Mouse (Mus musculus) embryonic facial prominence, embryonic 15.5 days (tissue): ENCODE measurements around the gene Tmem185b. TPM values are rescaled to one million over a fixed set of nuclear protein-coding genes. Genes with fewer than 3 reads are reported as not detected.
A peak's percentile ranks its signal among the peaks of the same experiment; 100 is the strongest.

Experiments
- ATAC-seq: fragments of 200-750 bp; cut with Nextera tagmentation; 2 replicates; pipeline ENCODE4 v1.8.0; 2017; ENCODE audit warnings: low read depth, moderate TSS enrichment; ENCODE audit not compliant: insufficient number of reproducible peaks, low FRiP score, low TSS enrichment
- H3K27ac ChIP-seq: fragments of 300-500 bp; sonication (generic); replicated peaks from 2 replicates; pipeline ENCODE4 v1.5.1; 2015; ENCODE audit warnings: mild to moderate bottlenecking, inconsistent platforms
- H3K27me3 ChIP-seq: fragments of 300-500 bp; sonication (generic); 2 replicates; pipeline ENCODE4 v1.6.1; 2015; ENCODE audit warnings: inconsistent platforms
- H3K36me3 ChIP-seq: fragments of 300-500 bp; sonication (generic); 2 replicates; pipeline ENCODE4 v1.6.1; 2015; ENCODE audit warnings: mild to moderate bottlenecking, inconsistent platforms
- H3K4me1 ChIP-seq: fragments of 300-500 bp; sonication (generic); 2 replicates; pipeline ENCODE4 v1.6.1; 2015; ENCODE audit warnings: inconsistent platforms
- H3K4me2 ChIP-seq: fragments of 300-500 bp; sonication (generic); replicated peaks from 2 replicates; pipeline ENCODE4 v1.6.1; 2015; ENCODE audit warnings: mild to moderate bottlenecking, inconsistent platforms
- H3K4me3 ChIP-seq: fragments of 300-500 bp; sonication (generic); replicated peaks from 2 replicates; pipeline ENCODE4 v1.5.1; 2015; ENCODE audit warnings: mild to moderate bottlenecking, inconsistent platforms
- H3K9ac ChIP-seq: fragments of 300-500 bp; sonication (generic); 2 replicates; pipeline ENCODE4 v1.6.1; 2015; ENCODE audit warnings: inconsistent platforms
- H3K9me3 ChIP-seq: fragments of 300-500 bp; sonication (generic); replicated peaks from 2 replicates; pipeline ENCODE4 v1.6.1; 2016; ENCODE audit warnings: inconsistent platforms
- WGBS: fragments of 180-500 bp; shearing (Covaris S2); methylation state at CpG from one replicate; pipeline ENCODE4 v1.1.7; 2015; 5-methylcytosine and 5-hydroxymethylcytosine counted together
- polyA plus RNA-seq: library from polyadenylated mRNA; unstranded; fragments of >200 nt; fragmentation: Nextera tagmentation; extraction: Ambion mirVana; gene quantifications from 2 replicates; pipeline ENCODE4 v1.2.1, GENCODE M21; 2015

Gene Tmem185b
- polyA plus RNA-seq, 1 experiment from 2014 or later, result 23.5 TPM

GRCm38 (mm10) chr1:119521681-119522080, 4.3 kb upstream of the Tmem185b start:
- 72% methylated on average over 7 of the region's 7 CpGs for WGBS
- Histone ChIP-seq H3K27me3 (no peaks in the 10 kb centered on the region), H3K4me1 (peaks cover 18% of the 10 kb centered on the region), H3K9me3 (no peaks in the 10 kb centered on the region), H3K9ac (no peak overlapping the region), H3K4me2 (no peak overlapping the region), H3K36me3 (no peaks in the 10 kb centered on the region), H3K27ac (no peak overlapping the region), H3K4me3 (no peak overlapping the region)
- no peak for ATAC-seq

GRCm38 (mm10) chr1:119522726-119523125, 3.2 kb upstream of the Tmem185b start:
- Histone ChIP-seq H3K4me2 (no peak overlapping the region), H3K9ac (no peak overlapping the region), H3K36me3 (peaks cover 9% of the 10 kb centered on the region), H3K4me3 (no peak overlapping the region), H3K9me3 (no peaks in the 10 kb centered on the region), H3K27ac (no peak overlapping the region), H3K27me3 (no peaks in the 10 kb centered on the region), H3K4me1 (peaks cover 22% of the 10 kb centered on the region)
- no peak for ATAC-seq
- WGBS, result 84% methylated on average over 4 of the region's 4 CpGs

- no peak overlapping the region for H3K4me3 ChIP-seq
- peaks cover 14% of the 10 kb centered on the region for H3K36me3 ChIP-seq
- H3K9ac ChIP-seq, result no peak overlapping the region
- H3K4me2 ChIP-seq, result no peak overlapping the region
- no peaks in the 10 kb centered on the region for H3K9me3 ChIP-seq
- ATAC-seq, result no peak
- no peak overlapping the region for H3K27ac ChIP-seq
- H3K27me3 ChIP-seq, result no peaks in the 10 kb centered on the region
- peaks cover 22% of the 10 kb centered on the region for H3K4me1 ChIP-seq
- WGBS, result 87% methylated on average over 7 of the region's 7 CpGs
Measured at GRCm38 (mm10) chr1:119523369-119523768, 2.6 kb upstream of the Tmem185b start.

- Histone ChIP-seq H3K4me2 (no peak overlapping the region), H3K27me3 (no peaks in the 10 kb centered on the region), H3K4me3 (no peak overlapping the region), H3K9me3 (no peaks in the 10 kb centered on the region), H3K9ac (no peak overlapping the region), H3K4me1 (peaks cover 22% of the 10 kb centered on the region), H3K36me3 (peaks cover 19% of the 10 kb centered on the region), H3K27ac (no peak overlapping the region)
- 80% methylated on average over 7 of the region's 7 CpGs for WGBS
- no peak for ATAC-seq
Measured at GRCm38 (mm10) chr1:119523826-119524225, 2.1 kb upstream of the Tmem185b start.

- no peak for ATAC-seq
- no peak overlapping the region for H3K9ac ChIP-seq
- peak overlapping the region; percentile 65 for H3K4me3 ChIP-seq
- 13% methylated on average over 5 of the region's 5 CpGs for WGBS
- peaks cover 28% of the 10 kb centered on the region for H3K36me3 ChIP-seq
- peaks cover 22% of the 10 kb centered on the region for H3K4me1 ChIP-seq
- no peaks in the 10 kb centered on the region for H3K9me3 ChIP-seq
- no peaks in the 10 kb centered on the region for H3K27me3 ChIP-seq
- H3K27ac ChIP-seq, result peak overlapping the region; percentile 4; the same call in 1 of the 2 replicates
- peak overlapping the region; percentile 88 for H3K4me2 ChIP-seq
Measured at GRCm38 (mm10) chr1:119525004-119525444, 936 bp upstream of the Tmem185b start.

- Histone ChIP-seq H3K4me3 (no peak overlapping the region), H3K9ac (no peak overlapping the region), H3K4me1 (peaks cover 12% of the 10 kb centered on the region), H3K27ac (no peak overlapping the region), H3K9me3 (no peaks in the 10 kb centered on the region), H3K4me2 (no peak overlapping the region), H3K36me3 (peaks cover 28% of the 10 kb centered on the region), H3K27me3 (no peaks in the 10 kb centered on the region)
- ATAC-seq, result no peak
- 89% methylated on average over 13 of the region's 13 CpGs for WGBS
Measured at GRCm38 (mm10) chr1:119530941-119531340, 5.0 kb downstream of the Tmem185b start.

GRCm38 (mm10) chr1:119532165-119532564, 6.2 kb downstream of the Tmem185b start:
- Histone ChIP-seq H3K4me3 (no peak overlapping the region), H3K9ac (no peak overlapping the region), H3K27ac (no peak overlapping the region), H3K27me3 (no peaks in the 10 kb centered on the region), H3K9me3 (no peaks in the 10 kb centered on the region), H3K36me3 (peaks cover 25% of the 10 kb centered on the region), H3K4me1 (no peaks in the 10 kb centered on the region), H3K4me2 (no peak overlapping the region)
- no peak for ATAC-seq
- 88% methylated on average over 6 of the region's 6 CpGs for WGBS

- H3K36me3 ChIP-seq, result peaks cover 15% of the 10 kb centered on the region
- ATAC-seq, result no peak
- WGBS, result 81% methylated on average over 18 of the region's 18 CpGs
- no peak overlapping the region for H3K4me3 ChIP-seq
- no peak overlapping the region for H3K27ac ChIP-seq
- no peaks in the 10 kb centered on the region for H3K27me3 ChIP-seq
- no peak overlapping the region for H3K9ac ChIP-seq
- H3K4me2 ChIP-seq, result no peak overlapping the region
- H3K9me3 ChIP-seq, result no peaks in the 10 kb centered on the region
- no peaks in the 10 kb centered on the region for H3K4me1 ChIP-seq
Measured at GRCm38 (mm10) chr1:119533093-119533805, 7.3 kb downstream of the Tmem185b start.

- H3K4me2 ChIP-seq, result no peak overlapping the region
- 88% methylated on average over 5 of the region's 5 CpGs for WGBS
- H3K4me3 ChIP-seq, result no peak overlapping the region
- no peaks in the 10 kb centered on the region for H3K9me3 ChIP-seq
- H3K9ac ChIP-seq, result no peak overlapping the region
- peaks cover 4% of the 10 kb centered on the region for H3K36me3 ChIP-seq
- H3K4me1 ChIP-seq, result no peaks in the 10 kb centered on the region
- ATAC-seq, result no peak
- no peaks in the 10 kb centered on the region for H3K27me3 ChIP-seq
- no peak overlapping the region for H3K27ac ChIP-seq
Measured at GRCm38 (mm10) chr1:119534341-119534740, 8.4 kb downstream of the Tmem185b start.

GRCm38 (mm10) chr1:119536122-119536521, 10.2 kb downstream of the Tmem185b start:
- H3K4me3 ChIP-seq, result no peak overlapping the region
- 80% methylated on average over 2 of the region's 2 CpGs for WGBS
- no peaks in the 10 kb centered on the region for H3K4me1 ChIP-seq
- H3K36me3 ChIP-seq, result no peaks in the 10 kb centered on the region
- no peak overlapping the region for H3K9ac ChIP-seq
- no peak overlapping the region for H3K27ac ChIP-seq
- H3K4me2 ChIP-seq, result no peak overlapping the region
- no peak for ATAC-seq
- no peaks in the 10 kb centered on the region for H3K27me3 ChIP-seq
- H3K9me3 ChIP-seq, result no peaks in the 10 kb centered on the region

- no peak overlapping the region for H3K4me2 ChIP-seq
- H3K27ac ChIP-seq, result no peak overlapping the region
- no peaks in the 10 kb centered on the region for H3K36me3 ChIP-seq
- no peak overlapping the region for H3K9ac ChIP-seq
- no peak for ATAC-seq
- no peak overlapping the region for H3K4me3 ChIP-seq
- 62% methylated on average over 6 of the region's 6 CpGs for WGBS
- no peaks in the 10 kb centered on the region for H3K4me1 ChIP-seq
- no peaks in the 10 kb centered on the region for H3K27me3 ChIP-seq
- no peaks in the 10 kb centered on the region for H3K9me3 ChIP-seq
Measured at GRCm38 (mm10) chr1:119537651-119538050, 11.7 kb downstream of the Tmem185b start.

GRCm38 (mm10) chr1:119539252-119539651, 13.3 kb downstream of the Tmem185b start:
- ATAC-seq, result no peak
- H3K4me2 ChIP-seq, result no peak overlapping the region
- WGBS, result 68% methylated on average over 2 of the region's 2 CpGs
- no peaks in the 10 kb centered on the region for H3K27me3 ChIP-seq
- H3K9me3 ChIP-seq, result no peaks in the 10 kb centered on the region
- H3K4me3 ChIP-seq, result no peak overlapping the region
- H3K9ac ChIP-seq, result no peak overlapping the region
- H3K36me3 ChIP-seq, result no peaks in the 10 kb centered on the region
- no peaks in the 10 kb centered on the region for H3K4me1 ChIP-seq
- no peak overlapping the region for H3K27ac ChIP-seq
